9 mouse cellular contexts compared by ENCODE assay signal in genomic region chr5:102074086-102074485, GRCm38 (mm10). TPM values are rescaled to one million over a fixed set of nuclear protein-coding genes. Genes with fewer than 3 reads are reported as not detected.
A peak's percentile ranks its signal among the peaks of the same experiment; 100 is the strongest.
DNase-seq lines count a peak whose midpoint lies in the region; ATAC-seq lines count a peak whose summit lies in the region.
"Had no signal": no experiment of that assay in that cellular context is flagged by ENCODE, and none has a peak within 500 bp of the region (broad histone marks: within the 10 kb centered on the region; RNA-seq: fewer than 3 reads in every experiment).

No protein-coding gene starts in this region.

- no peak overlapping the region for H3K27ac ChIP-seq in hindbrain, embryonic 11.5 days (ENCODE audit: low read depth, low read length)
- no peak overlapping the region for H3K27ac ChIP-seq in hindbrain, embryonic 16.5 days (ENCODE audit: low read depth, low read length)
- H3K27ac ChIP-seq: limb, embryonic 15.5 days had no signal

- H3K36me3 ChIP-seq in hindbrain, embryonic 11.5 days (ENCODE audit: control insufficient read depth, insufficient read depth, low read length): no peaks in the 10 kb centered on the region
- H3K36me3 ChIP-seq in hindbrain, embryonic 16.5 days (ENCODE audit: control insufficient read depth, insufficient read depth, low read length): no peaks in the 10 kb centered on the region
- H3K36me3 ChIP-seq: limb, embryonic 15.5 days had no signal

- H3K9ac ChIP-seq in hindbrain, embryonic 11.5 days (ENCODE audit: low read depth, low read length): no peak overlapping the region
- H3K9ac ChIP-seq in hindbrain, embryonic 16.5 days (ENCODE audit: low read depth, low read length): no peak overlapping the region
- H3K9ac ChIP-seq: limb, embryonic 15.5 days had no signal

- ATAC-seq in hindbrain, embryonic 11.5 days (ENCODE audit: low FRiP score): no peak
- no peak for ATAC-seq in hindbrain, embryonic 16.5 days
- no peak for ATAC-seq in erythroid progenitor cell, adult 5-6 weeks (replicated peaks; ENCODE audit: low FRiP score, poor library complexity, severe bottlenecking)

- H3K4me2 ChIP-seq in hindbrain, embryonic 11.5 days (replicated peaks; ENCODE audit: low read depth, low read length): no peak overlapping the region
- H3K4me2 ChIP-seq in hindbrain, embryonic 16.5 days (ENCODE audit: low read length): no peak overlapping the region
- H3K4me2 ChIP-seq: limb, embryonic 15.5 days had no signal

- H3K4me1 ChIP-seq in hindbrain, embryonic 11.5 days (replicated peaks; ENCODE audit: control insufficient read depth, insufficient read depth, low read length): no peaks in the 10 kb centered on the region
- H3K4me1 ChIP-seq in hindbrain, embryonic 16.5 days (ENCODE audit: control insufficient read depth, insufficient read depth, low read depth, low read length): peaks cover 11% of the 10 kb centered on the region

- peak; percentile 83 for DNase-seq in hindbrain, embryonic 11.5 days (ENCODE audit: low spot score)
- DNase-seq in 3T3-L1 (ENCODE audit: low read depth, low spot score): peak; percentile 86
- DNase-seq in NIH3T3 (ENCODE audit: low read depth): peak; percentile 86
- DNase-seq in embryo, embryonic 10 days (ENCODE audit: low spot score): peak; percentile 75
- peak; percentile 54 for DNase-seq in large intestine, adult 2 months (ENCODE audit: low read depth, low spot score)
- DNase-seq in lung, postnatal 36 days: peak; percentile 90

- WGBS in hindbrain, embryonic 11.5 days: 0% methylated on average over 1 of the region's 1 CpGs
- 0% methylated on average over 1 of the region's 1 CpGs for WGBS in hindbrain, embryonic 16.5 days
- 3% methylated on average over 1 of the region's 1 CpGs for WGBS in large intestine, adult 2 months

- H3K4me3 ChIP-seq in hindbrain, embryonic 11.5 days (ENCODE audit: low read depth, low read length): no peak overlapping the region
- no peak overlapping the region for H3K4me3 ChIP-seq in hindbrain, embryonic 16.5 days (ENCODE audit: low read length)
- H3K4me3 ChIP-seq: limb, embryonic 15.5 days had no signal

- H3K27me3 ChIP-seq in hindbrain, embryonic 11.5 days (ENCODE audit: control insufficient read depth, insufficient read depth, low read length): no peaks in the 10 kb centered on the region
- no peaks in the 10 kb centered on the region for H3K27me3 ChIP-seq in hindbrain, embryonic 16.5 days (replicated peaks; ENCODE audit: control insufficient read depth, insufficient read depth, low read length)
- H3K27me3 ChIP-seq: limb, embryonic 15.5 days had no signal

- H3K9me3 ChIP-seq in hindbrain, embryonic 11.5 days (ENCODE audit: control insufficient read depth, low read length): no peaks in the 10 kb centered on the region
- H3K9me3 ChIP-seq in hindbrain, embryonic 16.5 days (ENCODE audit: control insufficient read depth, low read length): no peaks in the 10 kb centered on the region
- H3K9me3 ChIP-seq: limb, embryonic 15.5 days had no signal

RNA-seq across cellular contexts. Expression of gene Wdfy3, which starts 4.4 kb away (rescaled TPM):
- 25.9 and 33.2 TPM in 2 replicates for polyA plus RNA-seq in hindbrain, embryonic 11.5 days (2014; fragmentation: Nextera tagmentation; extraction: Ambion mirVana)
- polyA plus RNA-seq in hindbrain, embryonic 16.5 days (2015; fragmentation: Nextera tagmentation; extraction: Ambion mirVana): 22.5 and 25.4 TPM in 2 replicates
- polyA plus RNA-seq in large intestine, adult 2 months (2012; rRNA removed): 6.6 and 11.1 TPM in 2 replicates
- total RNA-seq in erythroid progenitor cell, adult 5-6 weeks (2015; ENCODE audit: low replicate concordance): 15.9 and 16.2 TPM in 2 replicates
- 13.7 and 17.8 TPM in 2 replicates for total RNA-seq in erythroid progenitor cell, adult 5-6 weeks (2017; ENCODE audit: low replicate concordance)
